Mouse (Mus musculus): Measurements from ENCODE around the gene Dtl.
A peak's percentile ranks its signal among the peaks of the same experiment; 100 is the strongest.

The Dtl gene

GRCm38 (mm10) chr1:191579524-191579923 is 4.2 kb upstream of the Dtl start:
- no peak for DNase-seq (ENCODE audit: low spot score in 2 of 2)

GRCm38 (mm10) chr1:191574871-191575457 is 380 bp downstream of the Dtl start:
- DNase-seq (ENCODE audit: low spot score in 2 of 2): peak; percentile 50 to 65

- no peak for DNase-seq (ENCODE audit: low spot score in 2 of 2)
Measured at GRCm38 (mm10) chr1:191573906-191574639, 1.3 kb downstream of the Dtl start.

GRCm38 (mm10) chr1:191570415-191570814 is 4.9 kb downstream of the Dtl start:
- no peak for DNase-seq (ENCODE audit: low spot score in 2 of 2)

GRCm38 (mm10) chr1:191569625-191570024 is 5.7 kb downstream of the Dtl start:
- no peak for DNase-seq (ENCODE audit: low spot score in 2 of 2)

GRCm38 (mm10) chr1:191567859-191568258 is 7.5 kb downstream of the Dtl start:
- peak in 1 of 2 experiments; percentile 19 for DNase-seq (ENCODE audit: low spot score in 2 of 2)

GRCm38 (mm10) chr1:191562823-191563365 is 12.4 kb downstream of the Dtl start:
- DNase-seq (ENCODE audit: low spot score in 2 of 2): peak in 1 of 2 experiments; percentile 47

- no peak for DNase-seq (ENCODE audit: low spot score in 2 of 2)
Measured at GRCm38 (mm10) chr1:191559779-191560178, 15.6 kb downstream of the Dtl start.

GRCm38 (mm10) chr1:191557109-191557508 is 18.2 kb downstream of the Dtl start:
- no peak for DNase-seq (ENCODE audit: low spot score in 2 of 2)

GRCm38 (mm10) chr1:191550786-191551185 is 24.6 kb downstream of the Dtl start:
- DNase-seq (ENCODE audit: low spot score in 2 of 2): no peak

GRCm38 (mm10) chr1:191543747-191544146 is 31.6 kb downstream of the Dtl start:
- no peak for DNase-seq (ENCODE audit: low spot score in 2 of 2)

- peak in 1 of 2 experiments; percentile 18 for DNase-seq (ENCODE audit: low spot score in 2 of 2)
Measured at GRCm38 (mm10) chr1:191541619-191542018, 33.7 kb downstream of the Dtl start.

- DNase-seq (ENCODE audit: low spot score in 2 of 2): no peak
Measured at GRCm38 (mm10) chr1:191541014-191541413, 34.3 kb downstream of the Dtl start.

GRCm38 (mm10) chr1:191540300-191540699 is 35.0 kb downstream of the Dtl start:
- no peak for DNase-seq (ENCODE audit: low spot score in 2 of 2)

- no peak for DNase-seq (ENCODE audit: low spot score in 2 of 2)
Measured at GRCm38 (mm10) chr1:191534896-191535295, 40.4 kb downstream of the Dtl start.

- no peak for DNase-seq (ENCODE audit: low spot score in 2 of 2)
Measured at GRCm38 (mm10) chr1:191531023-191531422, 44.3 kb downstream of the Dtl start.

- DNase-seq (ENCODE audit: low spot score in 2 of 2): no peak
Measured at GRCm38 (mm10) chr1:191529406-191529805, 45.9 kb downstream of the Dtl start.

- DNase-seq (ENCODE audit: low spot score in 2 of 2): peak; percentile 53 to 54
Measured at GRCm38 (mm10) chr1:191527921-191528612, 47.3 kb downstream of the Dtl start.

GRCm38 (mm10) chr1:191527089-191527488 is 48.3 kb downstream of the Dtl start:
- no peak for DNase-seq (ENCODE audit: low spot score in 2 of 2)

- DNase-seq (ENCODE audit: low spot score in 2 of 2): no peak
Measured at GRCm38 (mm10) chr1:191521395-191521794, 53.9 kb downstream of the Dtl start.

- no peak for DNase-seq (ENCODE audit: low spot score in 2 of 2)
Measured at GRCm38 (mm10) chr1:191520669-191521068, 54.7 kb downstream of the Dtl start.

GRCm38 (mm10) chr1:191520194-191520593 is 55.1 kb downstream of the Dtl start:
- DNase-seq (ENCODE audit: low spot score in 2 of 2): peak; percentile 65 to 70

Data from thymus, postnatal 10 days (tissue).